Mouse (Mus musculus) bone marrow macrophage, adult 2 months (primary cell): ENCODE measurements around the gene Trp53i11.

Source experiments
- CTCF ChIP-seq: IDR thresholded peaks from 2 replicates; pipeline ENCODE4 v1.5.1; 2012; ENCODE audit warnings: low read depth, mild to moderate bottlenecking, low read length, moderate library complexity
- POLR2A ChIP-seq: IDR thresholded peaks from 2 replicates; pipeline ENCODE4 v1.6.1; 2012; ENCODE audit warnings: mild to moderate bottlenecking, low read depth, low read length, borderline replicate concordance

DNA sequence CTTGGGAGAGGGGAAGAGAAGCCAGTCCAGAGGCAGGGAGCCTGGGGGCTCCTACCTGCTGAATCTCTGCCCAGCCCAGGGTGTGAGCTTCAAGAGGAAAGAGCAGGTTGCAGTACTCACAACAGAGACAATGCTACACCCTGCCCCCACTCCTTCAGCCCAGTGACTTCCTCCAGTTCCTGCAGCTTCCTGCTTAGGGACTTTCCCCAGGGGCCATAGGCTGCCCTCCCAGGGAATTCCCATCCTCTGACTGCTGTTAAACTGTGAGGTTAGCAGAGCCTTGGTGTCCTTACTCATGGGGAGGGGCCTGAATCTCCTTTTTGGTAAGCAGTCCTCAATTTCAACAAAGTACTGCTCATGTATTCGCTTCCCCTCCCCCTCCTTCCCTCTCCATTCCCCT is 26.8 kb downstream of the Trp53i11 start:
- TF ChIP-seq CTCF: no peak
- no peak for TF ChIP-seq POLR2A
